Mouse (Mus musculus) cortical plate, adult 2 months (tissue): ENCODE data around the gene Shf.

ENCODE experiments used
- CTCF ChIP-seq: fragments of 200-500 bp; IDR thresholded peaks from 2 replicates; pipeline ENCODE4 v1.5.1; 2011; ENCODE audit warnings: mild to moderate bottlenecking, control low read depth, low read length; ENCODE audit not compliant: insufficient read depth; ENCODE audit errors: extremely low read depth
- POLR2A ChIP-seq: fragments of 200-500 bp; IDR thresholded peaks from 2 replicates; pipeline ENCODE4 v1.6.1; 2011; ENCODE audit warnings: mild to moderate bottlenecking, low read length, control low read depth; ENCODE audit not compliant: insufficient read depth; ENCODE audit errors: extremely low read depth

DNA sequence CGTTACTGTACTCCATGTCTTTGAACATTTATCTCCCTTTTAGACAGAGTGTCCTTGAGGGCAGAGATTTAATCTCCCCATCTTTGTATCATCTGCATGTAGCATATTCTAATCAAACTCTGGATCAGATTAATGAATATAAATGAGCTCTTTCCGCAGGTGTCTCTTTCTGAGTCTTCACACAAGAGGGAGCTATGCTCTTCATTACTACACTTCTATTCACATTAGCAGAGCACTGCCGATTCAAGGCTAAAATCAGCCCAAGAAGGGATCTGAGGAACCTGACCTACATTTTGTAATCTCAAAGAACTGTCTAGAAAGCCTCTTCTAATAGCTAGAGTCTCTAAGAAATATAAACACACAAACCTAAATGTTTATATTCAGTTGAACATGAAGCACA lies 59.3 kb downstream of the Shf start:
- TF ChIP-seq CTCF (no peak), POLR2A (no peak)
